Mouse (Mus musculus): ENCODE data around the gene Eepd1.
A peak's percentile ranks its signal among the peaks of the same experiment; 100 is the strongest.
"Not testable (repeated sequence)": the region's sequence is repeated elsewhere in the genome, so short reads cannot be mapped to it uniquely, and the experiment has no call there.

Eepd1 gene

DNA sequence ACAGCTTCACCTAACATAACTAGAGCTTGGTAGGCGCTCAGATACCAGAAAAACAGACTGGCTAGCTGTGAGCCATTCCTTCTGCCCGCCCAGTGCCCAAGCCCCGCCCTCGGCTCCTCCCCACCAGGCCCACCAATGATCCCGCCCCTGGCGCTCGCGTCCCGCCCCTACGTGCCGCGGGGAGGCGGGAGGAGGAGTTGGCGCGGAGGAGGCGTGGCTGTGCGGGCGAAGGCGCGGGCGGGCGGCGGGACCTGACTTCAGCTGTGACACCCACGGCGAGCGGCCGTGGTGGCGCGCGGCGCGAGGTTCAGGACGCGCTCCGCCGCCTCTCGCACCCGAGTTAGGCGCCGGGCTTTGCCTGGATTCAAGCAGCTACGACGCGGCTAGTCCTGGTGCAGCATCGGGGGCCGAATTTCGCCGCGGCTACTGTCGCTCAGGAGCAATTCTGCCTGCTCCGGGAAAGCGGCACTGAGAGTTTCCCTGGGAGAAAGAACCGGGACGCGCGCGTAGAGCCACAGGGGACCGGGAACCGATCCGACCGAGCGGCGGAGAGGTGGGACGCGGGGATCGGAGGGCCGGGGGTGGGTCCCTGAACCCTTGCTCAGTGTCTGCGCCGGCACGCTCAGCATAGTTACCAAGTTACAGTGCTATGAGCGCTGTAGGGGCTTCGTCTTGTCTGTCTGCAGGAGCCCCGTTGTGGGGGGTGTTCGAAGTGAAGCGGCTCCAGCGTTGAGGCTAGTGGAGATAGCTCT lies at the start of gene Eepd1:
Gene Eepd1 (plus strand): TSS at position 204 of the 752 bp plus-strand sequence.
- H3K4me1 ChIP-seq (replicated peaks; ENCODE audit: low read depth, low read length) = peaks cover 22% of the 10 kb centered on the region
- H3K27me3 ChIP-seq (ENCODE audit: insufficient read depth, low read length) = peaks cover 33% of the 10 kb centered on the region
- no peaks in the 10 kb centered on the region for H3K9me3 ChIP-seq (ENCODE audit: low read length)
- no peak for TF ChIP-seq CTCF (conservative IDR thresholded peaks at IDR 0.05; ENCODE audit: low read length)
- no peak for TF ChIP-seq NANOG (IDR thresholded peaks at IDR 0.05; ENCODE audit: borderline replicate concordance, low read length)
- no peak for TF ChIP-seq POU5F1 (IDR thresholded peaks at IDR 0.05; ENCODE audit: borderline replicate concordance, low read length)
- H3K4me3 ChIP-seq (replicated peaks; ENCODE audit: low read length) = peak within 1 kb of the TSS; percentile 90
- no peaks in the 10 kb centered on the region for H3K36me3 ChIP-seq (ENCODE audit: insufficient read depth, low read length)

DNA sequence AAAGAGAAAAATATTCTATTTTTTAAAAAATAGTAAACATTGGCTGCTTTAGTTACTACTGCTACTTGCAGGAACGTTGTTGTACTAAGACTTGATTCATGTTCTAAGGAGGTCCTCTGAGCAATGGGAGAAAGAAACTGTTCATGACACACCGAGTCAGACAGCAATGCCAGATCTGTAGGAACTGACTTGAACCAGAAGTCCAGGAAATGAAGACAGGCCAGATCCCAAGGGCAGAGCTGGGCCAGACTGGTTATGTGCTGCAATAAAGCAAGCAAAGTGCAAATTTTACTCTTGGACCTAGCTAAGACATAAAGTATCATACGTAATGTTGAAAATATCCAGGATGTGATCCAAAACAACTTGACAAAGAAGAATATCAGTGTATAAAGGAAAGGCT lies 42.5 kb upstream of the Eepd1 start:
- H3K27me3 ChIP-seq (ENCODE audit: insufficient read depth, low read length) = no peaks in the 10 kb centered on the region; the same call in 1 of the 2 replicates
- TF ChIP-seq NANOG (IDR thresholded peaks at IDR 0.05; ENCODE audit: borderline replicate concordance, low read length) (no peak), CTCF (conservative IDR thresholded peaks at IDR 0.05; ENCODE audit: low read length) (no peak), POU5F1 (IDR thresholded peaks at IDR 0.05; ENCODE audit: borderline replicate concordance, low read length) (no peak)
- H3K4me3 ChIP-seq (replicated peaks; ENCODE audit: low read length) = no peak overlapping the region
- no peaks in the 10 kb centered on the region for H3K4me1 ChIP-seq (replicated peaks; ENCODE audit: low read depth, low read length)
- no peaks in the 10 kb centered on the region for H3K36me3 ChIP-seq (ENCODE audit: insufficient read depth, low read length)
- H3K9me3 ChIP-seq (ENCODE audit: low read length) = 0 out of 2 replicates have a peak, but pooled peaks cover 2% of the 10 kb centered on the region

DNA sequence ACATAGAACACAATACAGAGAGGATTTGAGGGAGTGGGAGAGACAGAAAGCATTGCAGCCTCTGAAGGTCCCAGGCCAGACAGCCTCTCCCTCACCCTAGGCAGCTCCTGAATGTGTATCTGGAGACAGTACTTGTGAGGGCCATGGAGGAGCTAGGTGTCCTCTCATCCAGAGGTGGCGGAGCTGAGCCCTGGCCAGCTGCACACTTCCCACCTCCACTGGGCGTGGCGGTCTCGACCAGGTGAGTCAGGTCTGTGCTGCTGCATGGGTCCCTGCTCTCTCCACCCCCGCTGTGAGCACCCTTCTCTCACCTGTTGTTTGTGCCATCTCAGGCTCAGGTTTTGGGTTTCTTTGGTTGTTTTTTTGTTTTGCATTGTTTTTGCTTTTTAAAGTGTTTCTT lies 41.3 kb upstream of the Eepd1 start:
- H3K9me3 ChIP-seq (ENCODE audit: low read length); H3K4me3 ChIP-seq (replicated peaks; ENCODE audit: low read length); H3K27me3 ChIP-seq (ENCODE audit: insufficient read depth, low read length); H3K36me3 ChIP-seq (ENCODE audit: insufficient read depth, low read length); H3K4me1 ChIP-seq (replicated peaks; ENCODE audit: low read depth, low read length): not testable (repeated sequence)

DNA sequence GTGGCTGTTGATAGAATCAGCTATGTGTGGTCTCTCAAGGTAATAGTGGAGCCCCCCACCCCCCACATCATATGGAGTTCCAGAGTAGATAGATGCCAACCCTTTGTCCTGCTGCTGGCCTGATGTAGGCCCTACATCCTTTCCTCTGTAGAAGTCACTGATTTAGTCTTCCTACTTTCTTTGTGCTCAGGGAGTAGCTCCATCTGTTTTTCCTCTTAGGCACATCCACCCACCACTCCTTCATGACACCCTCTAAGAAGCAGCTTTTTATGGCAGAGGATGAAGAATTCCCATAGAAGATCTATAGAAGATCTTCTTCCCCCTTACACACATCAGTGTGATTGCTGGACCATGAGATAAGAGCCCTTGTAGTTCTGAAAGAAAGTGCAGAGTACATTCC lies 39.3 kb upstream of the Eepd1 start:
- H3K9me3 ChIP-seq (ENCODE audit: low read length) = 0 out of 2 replicates have a peak, but pooled peaks cover 2% of the 10 kb centered on the region
- H3K4me1 ChIP-seq (replicated peaks; ENCODE audit: low read depth, low read length) = no peaks in the 10 kb centered on the region
- no peaks in the 10 kb centered on the region; the same call in 1 of the 2 replicates for H3K27me3 ChIP-seq (ENCODE audit: insufficient read depth, low read length)
- H3K4me3 ChIP-seq (replicated peaks; ENCODE audit: low read length) = no peak overlapping the region
- H3K36me3 ChIP-seq (ENCODE audit: insufficient read depth, low read length) = no peaks in the 10 kb centered on the region
- TF ChIP-seq POU5F1 (IDR thresholded peaks at IDR 0.05; ENCODE audit: borderline replicate concordance, low read length) (no peak), NANOG (IDR thresholded peaks at IDR 0.05; ENCODE audit: borderline replicate concordance, low read length) (no peak), CTCF (conservative IDR thresholded peaks at IDR 0.05; ENCODE audit: low read length) (no peak)

DNA sequence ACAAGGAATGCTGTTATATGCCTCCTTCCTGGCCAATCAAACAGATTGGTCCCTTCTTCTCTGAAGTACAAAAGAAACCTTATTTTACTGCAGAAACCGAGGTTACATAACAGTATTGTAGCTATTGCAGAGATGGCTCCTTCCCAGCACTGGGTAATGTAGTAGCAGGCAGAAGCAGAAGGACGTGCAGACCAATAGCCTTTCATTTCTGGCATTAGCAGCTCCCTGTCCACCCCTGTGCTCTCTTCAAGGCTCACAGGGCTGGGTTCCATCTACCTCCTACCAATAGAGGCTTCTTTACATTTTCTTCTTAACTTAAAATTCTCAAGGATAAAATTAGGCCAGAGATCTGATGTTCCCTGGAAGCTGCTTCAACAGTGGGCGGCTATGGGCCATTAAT lies 38.3 kb upstream of the Eepd1 start:
- no peak for TF ChIP-seq NANOG (IDR thresholded peaks at IDR 0.05; ENCODE audit: borderline replicate concordance, low read length)
- no peak for TF ChIP-seq POU5F1 (IDR thresholded peaks at IDR 0.05; ENCODE audit: borderline replicate concordance, low read length)
- TF ChIP-seq CTCF (conservative IDR thresholded peaks at IDR 0.05; ENCODE audit: low read length) = no peak
- Histone ChIP-seq H3K9me3 (ENCODE audit: low read length) (0 out of 2 replicates have a peak, but pooled peaks cover 2% of the 10 kb centered on the region), H3K4me3 (replicated peaks; ENCODE audit: low read length) (no peak overlapping the region), H3K4me1 (replicated peaks; ENCODE audit: low read depth, low read length) (no peaks in the 10 kb centered on the region), H3K27me3 (ENCODE audit: insufficient read depth, low read length) (no peaks in the 10 kb centered on the region; the same call in 1 of the 2 replicates), H3K36me3 (ENCODE audit: insufficient read depth, low read length) (no peaks in the 10 kb centered on the region)

DNA sequence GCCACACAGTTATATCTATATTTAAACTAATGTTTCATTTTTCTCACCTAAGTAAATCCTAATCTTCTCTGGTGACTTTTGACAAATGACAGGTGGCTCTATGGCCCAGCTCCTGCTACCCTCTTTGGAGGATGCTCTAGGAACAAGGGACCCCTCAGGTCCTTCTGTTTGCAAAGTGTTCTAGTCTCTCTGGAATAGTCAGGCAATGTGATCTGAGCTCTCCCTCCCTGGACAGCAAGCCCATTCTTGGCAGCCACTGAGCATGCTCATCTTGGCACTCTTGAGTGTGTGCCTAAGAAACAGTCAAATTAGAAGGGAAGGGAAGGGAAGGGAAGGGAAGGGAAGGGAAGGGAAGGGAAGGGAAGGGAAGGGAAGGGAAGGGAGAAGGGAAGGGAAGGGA lies 37.8 kb upstream of the Eepd1 start:
- no peaks in the 10 kb centered on the region; the same call in 1 of the 2 replicates for H3K27me3 ChIP-seq (ENCODE audit: insufficient read depth, low read length)
- no peaks in the 10 kb centered on the region for H3K36me3 ChIP-seq (ENCODE audit: insufficient read depth, low read length)
- H3K4me1 ChIP-seq (replicated peaks; ENCODE audit: low read depth, low read length) = no peaks in the 10 kb centered on the region
- no peak for TF ChIP-seq NANOG (IDR thresholded peaks at IDR 0.05; ENCODE audit: borderline replicate concordance, low read length)
- TF ChIP-seq POU5F1 (IDR thresholded peaks at IDR 0.05; ENCODE audit: borderline replicate concordance, low read length) = no peak
- TF ChIP-seq CTCF (conservative IDR thresholded peaks at IDR 0.05; ENCODE audit: low read length) = no peak
- H3K9me3 ChIP-seq (ENCODE audit: low read length) = 0 out of 2 replicates have a peak, but pooled peaks cover 2% of the 10 kb centered on the region
- H3K4me3 ChIP-seq (replicated peaks; ENCODE audit: low read length) = no peak overlapping the region

DNA sequence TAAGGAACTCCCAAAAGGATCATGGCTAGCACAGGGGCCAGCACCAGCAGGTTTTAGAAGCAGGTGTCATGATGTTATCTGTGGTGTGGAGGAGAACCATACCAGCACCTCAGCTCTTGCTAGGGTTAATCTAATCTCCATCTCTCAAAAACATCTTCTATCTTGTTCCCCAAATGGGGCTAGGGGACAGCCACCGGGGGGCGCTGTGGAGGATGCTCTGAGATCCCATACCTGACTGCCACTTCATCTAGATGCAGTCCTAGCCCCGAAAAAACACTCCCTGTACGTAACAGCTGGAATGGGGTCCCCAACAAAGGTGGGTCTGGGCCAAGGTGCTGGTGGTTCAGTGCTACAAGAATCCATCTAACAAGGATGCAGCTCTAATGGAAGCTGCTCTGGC lies 31.0 kb upstream of the Eepd1 start:
- Histone ChIP-seq H3K4me3 (replicated peaks; ENCODE audit: low read length) (no peak overlapping the region), H3K9me3 (ENCODE audit: low read length) (no peaks in the 10 kb centered on the region), H3K4me1 (replicated peaks; ENCODE audit: low read depth, low read length) (no peaks in the 10 kb centered on the region), H3K27me3 (ENCODE audit: insufficient read depth, low read length) (no peaks in the 10 kb centered on the region), H3K36me3 (ENCODE audit: insufficient read depth, low read length) (no peaks in the 10 kb centered on the region)
- TF ChIP-seq CTCF (conservative IDR thresholded peaks at IDR 0.05; ENCODE audit: low read length) = peak; percentile 41
- TF ChIP-seq NANOG (IDR thresholded peaks at IDR 0.05; ENCODE audit: borderline replicate concordance, low read length) = no peak
- no peak for TF ChIP-seq POU5F1 (IDR thresholded peaks at IDR 0.05; ENCODE audit: borderline replicate concordance, low read length)

DNA sequence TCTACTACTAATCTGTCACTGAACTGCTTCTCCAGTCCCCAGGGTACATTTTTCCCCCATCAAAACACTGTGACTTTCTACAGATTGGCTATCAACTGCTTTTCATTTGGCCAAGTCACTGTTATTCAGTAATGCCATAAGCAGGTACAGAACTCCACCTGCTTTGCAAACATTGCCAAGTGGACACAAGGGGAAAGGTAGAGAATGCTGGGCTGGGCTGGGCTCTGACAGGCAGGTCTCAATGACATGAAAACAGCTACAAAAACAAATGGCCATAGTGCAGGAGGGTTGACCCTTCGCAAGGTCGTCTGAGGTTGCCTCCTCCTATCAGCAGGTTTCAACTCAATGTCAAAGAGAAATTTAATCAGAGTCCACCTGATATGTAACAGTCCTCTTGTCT lies 26.3 kb upstream of the Eepd1 start:
- TF ChIP-seq CTCF (conservative IDR thresholded peaks at IDR 0.05; ENCODE audit: low read length) (no peak), POU5F1 (IDR thresholded peaks at IDR 0.05; ENCODE audit: borderline replicate concordance, low read length) (no peak), NANOG (IDR thresholded peaks at IDR 0.05; ENCODE audit: borderline replicate concordance, low read length) (no peak)
- 0 out of 2 replicates have a peak, but pooled peaks cover 4% of the 10 kb centered on the region for H3K9me3 ChIP-seq (ENCODE audit: low read length)
- H3K36me3 ChIP-seq (ENCODE audit: insufficient read depth, low read length) = no peaks in the 10 kb centered on the region
- H3K4me3 ChIP-seq (replicated peaks; ENCODE audit: low read length) = no peak overlapping the region
- H3K27me3 ChIP-seq (ENCODE audit: insufficient read depth, low read length) = no peaks in the 10 kb centered on the region
- no peaks in the 10 kb centered on the region for H3K4me1 ChIP-seq (replicated peaks; ENCODE audit: low read depth, low read length)
